Mouse (Mus musculus) intestine, embryonic 14.5 days (tissue): ENCODE data around the gene Sphk2. TPM values are rescaled to one million over a fixed set of nuclear protein-coding genes. Genes with fewer than 3 reads are reported as not detected.

ENCODE experiments used
- ATAC-seq: fragments of 200-750 bp; cut with Nextera tagmentation; replicated peaks from 2 replicates; pipeline ENCODE4 v1.8.0; 2017; ENCODE audit warnings: low read depth, moderate number of reproducible peaks, moderate TSS enrichment, moderate library complexity; ENCODE audit not compliant: low FRiP score, low TSS enrichment
- DNase-seq: peaks from one replicate; pipeline ENCODE4 v3.0.0-alpha.2; 2018; ENCODE audit warnings: low spot score
- H3K27ac ChIP-seq: fragments of 300-500 bp; sonication (generic); 2 replicates; pipeline ENCODE4 v1.5.1; 2014; ENCODE audit warnings: low read depth, mild to moderate bottlenecking, control low read depth
- H3K27me3 ChIP-seq: fragments of 300-500 bp; sonication (generic); replicated peaks from 2 replicates; pipeline ENCODE4 v1.6.1; 2014; ENCODE audit warnings: low read length, control low read depth; ENCODE audit not compliant: control insufficient read depth, insufficient read depth
- H3K36me3 ChIP-seq: fragments of 300-500 bp; sonication (generic); 2 replicates; pipeline ENCODE4 v1.6.1; 2014; ENCODE audit warnings: low read length, control low read depth; ENCODE audit not compliant: control insufficient read depth, insufficient read depth
- H3K4me1 ChIP-seq: fragments of 300-500 bp; sonication (generic); replicated peaks from 2 replicates; pipeline ENCODE4 v1.6.1; 2014; ENCODE audit warnings: low read length, control low read depth, mixed read lengths; ENCODE audit not compliant: control insufficient read depth, insufficient read depth
- H3K4me2 ChIP-seq: fragments of 300-500 bp; sonication (generic); 2 replicates; pipeline ENCODE4 v1.6.1; 2014; ENCODE audit warnings: low read length
- H3K4me3 ChIP-seq: fragments of 300-500 bp; sonication (generic); 2 replicates; pipeline ENCODE4 v1.5.1; 2014; ENCODE audit warnings: low read depth, low read length, control low read depth, mixed read lengths
- H3K9ac ChIP-seq: fragments of 300-500 bp; sonication (generic); 2 replicates; pipeline ENCODE4 v1.6.1; 2014; ENCODE audit warnings: mild to moderate bottlenecking, low read length
- H3K9me3 ChIP-seq: fragments of 300-500 bp; sonication (generic); 2 replicates; pipeline ENCODE4 v1.6.1; 2016; ENCODE audit warnings: low read length, control low read depth; ENCODE audit not compliant: control insufficient read depth
- WGBS: fragments of 180-500 bp; shearing (Covaris S2); extraction: QIAGEN DNeasy Blood & Tissue Kit; methylation state at CpG from one replicate; pipeline ENCODE4 v1.1.7; 2014; 5-methylcytosine and 5-hydroxymethylcytosine counted together
- polyA plus RNA-seq: library from polyadenylated mRNA; unstranded; fragments of >200 nt; fragmentation: Nextera tagmentation; extraction: Ambion mirVana; gene quantifications from 2 replicates; pipeline ENCODE4 v1.2.1, GENCODE M21; 2014

The Sphk2 gene
- polyA plus RNA-seq, 1 experiment from 2014 or later: 28.1 TPM

DNA sequence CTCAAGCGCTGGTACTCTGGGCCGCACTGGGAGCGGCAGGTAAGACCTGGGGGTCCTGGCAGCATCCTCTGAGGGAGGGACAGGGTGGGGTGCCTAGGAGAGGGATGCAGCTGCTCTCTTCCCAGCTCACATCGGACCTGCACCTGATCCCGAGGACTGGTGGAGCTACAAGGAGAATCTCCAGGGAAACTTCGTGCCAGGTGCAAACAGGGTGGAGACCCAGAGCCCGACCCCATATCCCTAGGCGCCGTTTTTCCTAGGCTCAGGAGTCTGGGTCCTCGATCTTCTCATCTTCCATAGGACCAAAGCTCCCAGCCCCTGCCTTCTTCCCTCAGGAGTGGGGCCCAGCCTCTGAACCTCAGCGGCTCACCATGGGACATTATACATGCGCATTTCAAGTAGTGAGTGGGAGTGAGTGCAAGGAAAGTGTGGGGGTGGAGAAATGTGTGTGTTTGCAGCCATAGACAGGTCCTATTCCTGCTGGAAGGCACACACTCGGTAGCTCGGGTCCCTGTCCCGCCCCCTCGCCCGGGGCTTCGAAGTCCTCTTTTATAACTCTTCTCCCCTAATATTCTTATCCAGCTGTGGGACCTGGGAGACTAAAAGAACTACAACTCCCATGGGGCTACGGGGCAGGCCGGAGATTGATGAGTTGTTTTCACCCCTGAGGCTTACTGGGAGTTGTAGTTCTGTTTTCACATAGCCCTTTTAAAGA is 17.3 kb downstream of the Sphk2 start:
- peaks cover 17% of the 10 kb centered on the region for H3K4me1 ChIP-seq
- DNase-seq (peak; percentile 85), ATAC-seq (no peak)
- H3K27me3 ChIP-seq: peaks cover 23% of the 10 kb centered on the region
- H3K4me3 ChIP-seq: peak overlapping the region; percentile 35
- H3K9ac ChIP-seq: peak overlapping the region; percentile 23; the same call in 1 of the 2 replicates
- no peaks in the 10 kb centered on the region for H3K36me3 ChIP-seq
- no peak overlapping the region for H3K27ac ChIP-seq
- peak overlapping the region; percentile 71 for H3K4me2 ChIP-seq
- H3K9me3 ChIP-seq: no peaks in the 10 kb centered on the region
- WGBS: 2% methylated on average over 20 of the region's 20 CpGs

DNA sequence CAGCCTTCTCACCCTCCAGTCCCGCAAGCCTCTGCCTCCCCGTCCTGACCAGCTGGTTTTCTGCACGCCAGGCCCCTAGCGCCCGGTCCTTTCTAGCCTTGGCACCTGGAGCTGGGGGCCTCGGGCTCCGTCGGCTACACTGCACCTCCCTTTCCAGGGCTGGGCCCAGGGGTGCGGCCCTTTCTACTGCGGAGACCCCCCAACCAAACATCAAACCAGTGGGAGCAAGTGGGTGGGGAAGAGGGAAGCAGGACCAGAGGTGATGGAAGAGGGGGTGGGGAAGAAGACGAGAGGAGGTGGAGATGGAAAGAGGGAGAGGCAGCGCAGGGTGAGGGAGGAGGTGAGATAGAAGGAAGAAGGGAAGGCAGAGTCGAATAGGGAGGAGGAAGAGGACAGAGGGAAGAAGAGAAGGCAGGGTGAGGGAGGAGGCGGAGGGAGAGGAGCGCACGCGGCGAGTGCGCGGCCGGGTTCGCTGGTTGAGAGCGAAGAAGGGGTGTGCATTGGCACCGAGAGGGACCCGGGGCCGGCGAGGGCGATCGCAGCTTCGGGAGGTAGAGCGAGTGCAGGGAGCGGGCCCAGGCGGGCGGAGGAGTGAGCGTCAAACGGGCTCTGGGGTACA is 18.2 kb downstream of the Sphk2 start, which contains the start of gene Car11:
TSS of gene Car11 (plus strand) at position 321 of the 619 bp plus-strand sequence.
- no peak for ATAC-seq
- WGBS: 2% methylated on average over 36 of the region's 36 CpGs
- H3K4me3 ChIP-seq: peak within 1 kb of the TSS; percentile 35

DNA sequence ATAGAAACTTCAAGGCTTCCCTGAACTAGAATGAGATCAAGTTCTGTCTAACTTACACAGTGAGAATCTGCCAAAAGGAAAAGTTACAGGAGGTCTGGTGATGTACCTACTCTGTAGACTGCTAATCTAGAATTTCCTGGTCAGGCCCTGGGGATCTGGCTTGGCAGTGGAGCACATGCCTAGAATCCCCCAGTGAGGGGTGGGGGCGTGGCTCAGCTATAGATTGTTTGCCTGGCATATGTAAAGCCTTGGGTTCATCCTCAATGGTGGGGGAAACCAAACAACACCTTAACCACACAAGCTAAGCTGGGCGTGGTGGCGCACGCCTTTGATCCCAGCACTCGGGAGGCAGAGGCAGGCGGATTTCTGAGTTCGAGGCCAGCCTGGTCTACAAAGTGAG is 19.9 kb downstream of the Sphk2 start:
- ATAC-seq (no peak), DNase-seq (no peak)
- no peak overlapping the region for H3K9ac ChIP-seq
- H3K9me3 ChIP-seq: no peaks in the 10 kb centered on the region
- H3K4me1 ChIP-seq: peaks cover 7% of the 10 kb centered on the region
- H3K36me3 ChIP-seq: no peaks in the 10 kb centered on the region
- peaks cover 23% of the 10 kb centered on the region for H3K27me3 ChIP-seq
- H3K4me3 ChIP-seq: no peak overlapping the region
- WGBS: 87% methylated on average over 6 of the region's 7 CpGs
- no peak overlapping the region for H3K4me2 ChIP-seq
- H3K27ac ChIP-seq: no peak overlapping the region

More for the DNA sequence above, 18.2 kb downstream of the Sphk2 start, which contains the start of gene Car11:
- peaks cover 14% of the 10 kb centered on the region for H3K4me1 ChIP-seq
- no peaks in the 10 kb centered on the region for H3K9me3 ChIP-seq
- peak within 1 kb of the TSS; percentile 23; the same call in 1 of the 2 replicates for H3K9ac ChIP-seq
- no peaks in the 10 kb centered on the region for H3K36me3 ChIP-seq
- H3K4me2 ChIP-seq: peak within 1 kb of the TSS; percentile 71
- DNase-seq: no peak
- H3K27me3 ChIP-seq: peaks cover 23% of the 10 kb centered on the region
- H3K27ac ChIP-seq: no peak within 1 kb of the TSS

DNA sequence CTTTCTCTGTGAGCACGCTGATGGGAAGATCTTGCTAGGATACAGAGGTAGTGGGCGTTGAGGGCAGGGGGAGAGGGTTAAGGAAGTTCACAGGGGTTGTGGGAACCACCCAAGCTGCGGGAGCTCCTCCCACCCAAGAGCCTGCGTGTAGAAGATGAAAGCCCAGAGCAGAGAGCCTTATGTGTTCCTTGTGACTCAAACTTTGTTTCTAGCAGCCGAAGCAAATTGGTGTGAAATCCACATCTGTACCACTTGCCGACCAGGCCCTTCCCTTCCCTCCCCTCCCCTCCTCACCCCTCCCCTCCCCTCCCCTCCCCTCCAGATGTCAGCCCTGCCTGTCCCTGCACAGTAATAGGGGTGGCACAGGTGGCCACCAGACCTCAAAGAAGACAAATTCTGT is 22.7 kb downstream of the Sphk2 start:
- ATAC-seq: no peak
- no peak for DNase-seq
- H3K9ac ChIP-seq: no peak overlapping the region
- no peaks in the 10 kb centered on the region for H3K36me3 ChIP-seq
- peaks cover 2% of the 10 kb centered on the region for H3K4me1 ChIP-seq
- no peak overlapping the region for H3K4me3 ChIP-seq
- no peak overlapping the region for H3K4me2 ChIP-seq
- H3K9me3 ChIP-seq: no peaks in the 10 kb centered on the region
- WGBS: 14% methylated on average over 6 of the region's 6 CpGs
- no peak overlapping the region for H3K27ac ChIP-seq
- H3K27me3 ChIP-seq: peaks cover 19% of the 10 kb centered on the region

DNA sequence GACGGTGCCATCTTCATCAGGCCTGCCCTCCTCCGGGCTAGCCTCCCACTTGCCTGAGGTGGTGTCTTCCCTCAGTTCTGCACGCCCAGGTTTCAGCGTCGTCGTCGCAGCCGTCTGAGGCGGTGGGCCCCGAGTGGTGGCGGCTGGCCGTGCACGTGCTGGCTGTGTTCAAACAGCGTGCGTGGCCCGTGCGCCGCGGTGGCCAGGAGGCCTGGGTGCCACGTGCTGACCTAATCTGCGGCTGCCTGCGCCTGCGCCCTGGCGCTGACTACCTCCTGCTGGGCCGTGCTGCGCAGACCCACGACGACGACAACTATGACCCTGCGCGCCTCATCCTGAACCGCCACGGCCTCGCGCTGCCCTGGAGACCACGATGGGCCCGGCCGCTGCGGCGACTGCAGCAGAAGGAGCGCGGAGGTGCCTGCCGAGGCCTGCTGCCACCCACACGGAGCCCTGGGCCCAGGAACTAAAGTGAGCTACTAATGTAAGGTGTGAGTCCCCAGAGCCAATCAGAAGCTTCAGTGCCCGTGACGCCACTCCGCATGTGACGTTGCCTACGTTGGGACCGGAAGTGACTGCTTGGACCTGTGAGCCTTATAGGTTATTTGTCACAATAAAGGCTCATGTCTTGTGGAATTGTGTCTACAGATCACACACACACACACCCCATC is 23.7 kb downstream of the Sphk2 start, which contains the start of gene Sec1:
TSS of gene Sec1 (minus strand) at position 482 of the 671 bp plus-strand sequence.
- no peak within 1 kb of the TSS for H3K9ac ChIP-seq
- H3K4me2 ChIP-seq: no peak within 1 kb of the TSS
- H3K4me1 ChIP-seq: no peaks in the 10 kb centered on the region

DNA sequence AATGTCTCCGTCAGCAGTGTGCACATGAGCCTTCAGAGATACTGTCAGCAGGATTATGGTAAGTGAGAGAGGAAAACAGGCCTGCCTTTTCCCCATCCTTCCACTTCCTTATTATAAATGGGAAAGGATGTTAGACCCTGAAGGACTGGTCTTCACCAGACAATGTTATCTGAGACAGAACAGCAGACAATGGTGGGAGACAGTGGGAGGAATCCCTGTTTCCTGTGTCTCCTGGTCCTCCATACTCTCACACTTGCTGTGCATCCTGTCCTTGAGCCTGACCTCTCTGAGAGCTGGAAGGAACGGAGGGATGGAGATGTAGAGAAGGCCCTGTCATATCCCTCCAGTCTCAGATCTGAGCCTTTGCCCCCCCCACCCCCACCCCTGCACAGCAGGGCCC is 25.4 kb downstream of the Sphk2 start:
- Histone ChIP-seq H3K27ac (no peak overlapping the region), H3K4me1 (no peaks in the 10 kb centered on the region), H3K9me3 (no peaks in the 10 kb centered on the region), H3K27me3 (no peaks in the 10 kb centered on the region), H3K9ac (no peak overlapping the region), H3K4me3 (no peak overlapping the region), H3K36me3 (no peaks in the 10 kb centered on the region), H3K4me2 (no peak overlapping the region)
- 79% methylated on average over 2 of the region's 2 CpGs for WGBS
- ATAC-seq: no peak
- DNase-seq: no peak

More for the DNA sequence above, 23.7 kb downstream of the Sphk2 start, which contains the start of gene Sec1:
- no peak within 1 kb of the TSS for H3K27ac ChIP-seq
- no peak within 1 kb of the TSS for H3K4me3 ChIP-seq
- WGBS: 90% methylated on average over 50 of the region's 50 CpGs
- H3K36me3 ChIP-seq: no peaks in the 10 kb centered on the region
- H3K27me3 ChIP-seq: peaks cover 8% of the 10 kb centered on the region
- no peak for DNase-seq
- no peaks in the 10 kb centered on the region for H3K9me3 ChIP-seq
- ATAC-seq: no peak

DNA sequence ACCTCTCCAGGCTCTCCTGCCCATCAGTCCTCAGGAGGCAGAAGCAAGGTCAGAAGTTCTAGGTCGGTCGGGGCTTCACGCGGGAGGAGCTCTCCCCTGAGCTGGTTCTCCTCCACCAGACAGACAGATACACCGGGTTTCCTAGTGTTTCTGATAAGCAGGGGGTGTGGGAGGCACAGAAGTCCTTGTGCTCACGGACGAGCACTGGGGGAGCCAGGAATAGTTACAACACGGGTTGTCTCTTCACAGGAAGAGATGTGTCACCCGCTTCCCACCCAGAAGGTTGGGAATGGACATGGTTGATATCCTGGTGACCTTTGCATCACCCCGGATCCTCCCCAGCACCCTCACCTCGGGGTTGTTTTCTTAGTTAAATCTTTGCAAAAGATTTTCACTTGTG is 28.0 kb downstream of the Sphk2 start:
- H3K27ac ChIP-seq: no peak overlapping the region
- H3K4me2 ChIP-seq: no peak overlapping the region
- no peak overlapping the region for H3K9ac ChIP-seq
- peaks cover 15% of the 10 kb centered on the region for H3K4me1 ChIP-seq
- DNase-seq (no peak), ATAC-seq (no peak)
- no peaks in the 10 kb centered on the region for H3K27me3 ChIP-seq
- no peaks in the 10 kb centered on the region for H3K9me3 ChIP-seq
- H3K36me3 ChIP-seq: no peaks in the 10 kb centered on the region
- H3K4me3 ChIP-seq: no peak overlapping the region
- 58% methylated on average over 11 of the region's 11 CpGs for WGBS

DNA sequence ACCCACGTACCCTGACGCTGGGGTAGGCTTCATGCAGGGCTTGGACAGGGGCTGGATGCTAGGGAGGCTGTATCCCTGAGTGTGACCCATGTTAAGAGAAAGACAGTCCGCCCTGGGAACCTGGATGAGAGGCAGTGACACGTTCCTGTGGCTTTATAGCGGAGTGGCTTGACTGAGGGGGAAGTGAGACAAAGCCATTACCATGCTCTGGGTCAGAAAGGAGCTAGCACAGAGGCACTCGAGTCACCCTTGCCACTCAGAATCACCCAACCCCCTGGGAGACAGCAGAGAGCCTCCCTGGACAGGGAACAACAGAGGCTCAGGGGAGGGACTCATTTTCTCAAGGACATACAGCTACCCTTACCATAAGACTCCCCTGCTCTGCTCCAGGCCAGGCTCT is 28.7 kb downstream of the Sphk2 start:
- no peak for ATAC-seq

More for the DNA sequence above, 28.7 kb downstream of the Sphk2 start:
- Histone ChIP-seq H3K9me3 (no peaks in the 10 kb centered on the region), H3K27me3 (no peaks in the 10 kb centered on the region), H3K4me1 (peaks cover 15% of the 10 kb centered on the region), H3K9ac (no peak overlapping the region), H3K27ac (no peak overlapping the region), H3K4me2 (no peak overlapping the region), H3K36me3 (no peaks in the 10 kb centered on the region), H3K4me3 (no peak overlapping the region)
- DNase-seq: no peak
- 61% methylated on average over 6 of the region's 6 CpGs for WGBS
